Mouse (Mus musculus) heart, postnatal 0 days (tissue): Measurements from ENCODE around the gene Pgbd5.

Source experiments
- CTCF ChIP-seq: IDR thresholded peaks from 2 replicates; pipeline ENCODE4 v1.5.1; 2016; ENCODE audit warnings: antibody characterized with exemption, control low read depth, low read depth
- EP300 ChIP-seq: IDR thresholded peaks from 2 replicates; pipeline ENCODE4 v1.6.1; 2016; ENCODE audit warnings: antibody characterized with exemption, low read depth

- TF ChIP-seq CTCF (no peak), EP300 (no peak)
Observed at GRCm38 (mm10) chr8:124464641-124465040, 25.2 kb upstream of the Pgbd5 start.
